In genomic region chr1:52233143-52233713, GRCm38 (mm10) we compare ENCODE assay signal across 8 mouse cellular contexts. TPM values are rescaled to one million over a fixed set of nuclear protein-coding genes. Genes with fewer than 3 reads are reported as not detected.
A peak's percentile ranks its signal among the peaks of the same experiment; 100 is the strongest.
DNase-seq lines count a peak whose midpoint lies in the region; ATAC-seq lines count a peak whose summit lies in the region.

Gls (minus strand) TSS chr1:52233232.

- no peaks in the 10 kb centered on the region for H3K36me3 ChIP-seq in hindbrain, embryonic 11.5 days (ENCODE audit: control insufficient read depth, insufficient read depth, low read length)

- WGBS in hindbrain, embryonic 11.5 days, result under 1% methylated on average over 41 of the region's 46 CpGs

- H3K4me1 ChIP-seq in hindbrain, embryonic 11.5 days (replicated peaks; ENCODE audit: control insufficient read depth, insufficient read depth, low read length), result no peaks in the 10 kb centered on the region

- H3K27me3 ChIP-seq in hindbrain, embryonic 11.5 days (ENCODE audit: control insufficient read depth, insufficient read depth, low read length), result no peaks in the 10 kb centered on the region

- H3K27ac ChIP-seq in hindbrain, embryonic 11.5 days (ENCODE audit: low read depth, low read length), result peak within 1 kb of the TSS; percentile 93

- peak; percentile 99 for DNase-seq in Muller cell, postnatal 12 days (ENCODE audit: inconsistent ontology term)
- peak; percentile 99 for DNase-seq in cerebellum, adult 9-11 months
- DNase-seq in frontal cortex, adult 2 months (ENCODE audit: extremely low spot score in 1 of 2, low spot score in 1 of 2), result peak; percentile 96 to 97
- DNase-seq in hindbrain, embryonic 11.5 days (ENCODE audit: low spot score), result peak; percentile 94
- DNase-seq in layer of hippocampus, postnatal 10 days (ENCODE audit: low spot score in 2 of 2), result peak; percentile 95 to 96
- peak; percentile 98 for DNase-seq in lung, postnatal 10 days
- peak; percentile 96 for DNase-seq in ovary, postnatal 36 days (ENCODE audit: low spot score)
- DNase-seq in thymus, postnatal 25 days, result peak; percentile 97

- peak within 1 kb of the TSS; percentile 95 for H3K4me3 ChIP-seq in hindbrain, embryonic 11.5 days (ENCODE audit: low read depth, low read length)

- H3K9ac ChIP-seq in hindbrain, embryonic 11.5 days (ENCODE audit: low read depth, low read length), result peak within 1 kb of the TSS; percentile 93

- peak within 1 kb of the TSS; percentile 70 for H3K4me2 ChIP-seq in hindbrain, embryonic 11.5 days (replicated peaks; ENCODE audit: low read depth, low read length)

- H3K9me3 ChIP-seq in hindbrain, embryonic 11.5 days (ENCODE audit: control insufficient read depth, low read length), result no peaks in the 10 kb centered on the region

- peak; percentile 99 for ATAC-seq in hindbrain, embryonic 11.5 days (ENCODE audit: low FRiP score)

RNA-seq across cellular contexts. Expression of gene Gls, which starts in this region (rescaled TPM):
- polyA plus RNA-seq in frontal cortex, adult 2 months (2012; rRNA removed), result 231 and 249 TPM in 2 replicates
- polyA plus RNA-seq in hindbrain, embryonic 11.5 days (2014; fragmentation: Nextera tagmentation; extraction: Ambion mirVana), result 29.9 and 36.5 TPM in 2 replicates
- 100 to 1,000 TPM; 291 to 354 TPM for total RNA-seq in layer of hippocampus, postnatal 10 days (2021)

Comparison
In these comparisons a context has a peak if more than half of its experiments do, and no peak if none do; other contexts are left out.
1. Peak in every context shown above with its lines: DNase-seq, ATAC-seq, H3K4me3 ChIP-seq and H3K27ac ChIP-seq.